In genomic region chr10:67281852-67282251, GRCm38 (mm10) we compare ENCODE assay signal across 12 mouse cellular contexts. TPM values are rescaled to one million over a fixed set of nuclear protein-coding genes. Genes with fewer than 3 reads are reported as not detected.
DNase-seq lines count a peak whose midpoint lies in the region; ATAC-seq and TF ChIP-seq lines count a peak whose summit lies in the region.
"Had no signal": no experiment of that assay in that cellular context is flagged by ENCODE, and none has a peak within 500 bp of the region (broad histone marks: within the 10 kb centered on the region; RNA-seq: fewer than 3 reads in every experiment).

No protein-coding gene starts in this region.

- no peak for TF ChIP-seq EP300 in liver, embryonic 14.5 days (IDR thresholded peaks at IDR 0.05; ENCODE audit: low read depth)
- no peak for TF ChIP-seq EP300 in stomach, postnatal 0 days (optimal IDR thresholded peaks at IDR 0.05)

- no peaks in the 10 kb centered on the region for H3K27me3 ChIP-seq in heart, embryonic 12.5 days (replicated peaks)
- no peaks in the 10 kb centered on the region for H3K27me3 ChIP-seq in G1E (ENCODE audit: insufficient read depth, low read length)
- no peaks in the 10 kb centered on the region for H3K27me3 ChIP-seq in heart, embryonic 16.5 days (ENCODE audit: control insufficient read depth, insufficient read depth, low read length)
- H3K27me3 ChIP-seq in liver, embryonic 14.5 days (ENCODE audit: control insufficient read depth, insufficient read depth, low read length): no peaks in the 10 kb centered on the region
- no peaks in the 10 kb centered on the region for H3K27me3 ChIP-seq in stomach, postnatal 0 days (ENCODE audit: control insufficient read depth, insufficient read depth, low read length)

- no peaks in the 10 kb centered on the region for H3K9me3 ChIP-seq in heart, embryonic 12.5 days (replicated peaks)
- H3K9me3 ChIP-seq in G1E (replicated peaks): no peaks in the 10 kb centered on the region
- no peaks in the 10 kb centered on the region for H3K9me3 ChIP-seq in heart, embryonic 16.5 days (replicated peaks; ENCODE audit: control insufficient read depth, low read length)
- no peaks in the 10 kb centered on the region for H3K9me3 ChIP-seq in liver, embryonic 14.5 days (ENCODE audit: control insufficient read depth, low read length)
- H3K9me3 ChIP-seq in stomach, postnatal 0 days (ENCODE audit: control insufficient read depth, low read length): no peaks in the 10 kb centered on the region
- H3K9me3 ChIP-seq: hindbrain, embryonic 10.5 days had no signal

- no peak overlapping the region for H3K9ac ChIP-seq in heart, embryonic 12.5 days
- no peak overlapping the region for H3K9ac ChIP-seq in heart, embryonic 16.5 days (ENCODE audit: low read length)
- 0 out of 2 replicates have a peak overlapping the region, but pooled peaks have one; percentile 16 for H3K9ac ChIP-seq in liver, embryonic 14.5 days (replicated peaks)
- no peak overlapping the region for H3K9ac ChIP-seq in stomach, postnatal 0 days (ENCODE audit: low read length)
- H3K9ac ChIP-seq: lung, embryonic 14.5 days had no signal

- H3K36me3 ChIP-seq in heart, embryonic 12.5 days: no peaks in the 10 kb centered on the region
- peaks cover 48% of the 10 kb centered on the region for H3K36me3 ChIP-seq in G1E (replicated peaks)
- H3K36me3 ChIP-seq in heart, embryonic 16.5 days (ENCODE audit: control insufficient read depth, insufficient read depth): no peaks in the 10 kb centered on the region
- no peaks in the 10 kb centered on the region for H3K36me3 ChIP-seq in liver, embryonic 14.5 days (replicated peaks; ENCODE audit: control insufficient read depth, insufficient read depth, low read depth)
- no peaks in the 10 kb centered on the region for H3K36me3 ChIP-seq in stomach, postnatal 0 days (ENCODE audit: control insufficient read depth, insufficient read depth, low read length)
- H3K36me3 ChIP-seq: hindbrain, embryonic 10.5 days had no signal

- 25% methylated on average over 8 of the region's 8 CpGs for WGBS in heart, embryonic 12.5 days
- 25% methylated on average over 8 of the region's 8 CpGs for WGBS in heart, embryonic 16.5 days
- WGBS in liver, embryonic 14.5 days (ENCODE audit: insufficient replicate concordance): 45% methylated on average over 8 of the region's 8 CpGs
- WGBS in stomach, postnatal 0 days: 71% methylated on average over 8 of the region's 8 CpGs

- 0 out of 2 replicates have a peak overlapping the region, but pooled peaks have one; percentile 23 for H3K27ac ChIP-seq in heart, embryonic 12.5 days (ENCODE audit: poor library complexity, severe bottlenecking)
- H3K27ac ChIP-seq in heart, embryonic 16.5 days (ENCODE audit: low read length): peak overlapping the region; percentile 63
- no peak overlapping the region for H3K27ac ChIP-seq in liver, embryonic 14.5 days
- no peak overlapping the region for H3K27ac ChIP-seq in stomach, postnatal 0 days (replicated peaks)
- H3K27ac ChIP-seq: hindbrain, embryonic 10.5 days had no signal

- peak overlapping the region; percentile 46 for H3K4me2 ChIP-seq in heart, embryonic 12.5 days
- H3K4me2 ChIP-seq in heart, embryonic 16.5 days (ENCODE audit: low read depth, low read length): peak overlapping the region; percentile 36
- no peak overlapping the region for H3K4me2 ChIP-seq in liver, embryonic 14.5 days (ENCODE audit: low read depth)
- H3K4me2 ChIP-seq in stomach, postnatal 0 days (replicated peaks; ENCODE audit: low read depth): no peak overlapping the region
- H3K4me2 ChIP-seq: lung, embryonic 14.5 days had no signal

- no peak for ATAC-seq in heart, embryonic 12.5 days (ENCODE audit: insufficient number of reproducible peaks, low FRiP score)
- peak; percentile 56; the same call in 1 of the 2 replicates for ATAC-seq in G1E (ENCODE audit: extremely low read depth, insufficient number of reproducible peaks, low FRiP score, poor library complexity, severe bottlenecking)
- ATAC-seq in heart, embryonic 16.5 days (replicated peaks; ENCODE audit: extremely low read depth, insufficient read depth, low FRiP score): peak; percentile 35
- ATAC-seq in liver, embryonic 14.5 days (ENCODE audit: insufficient read depth): no peak
- no peak for ATAC-seq in stomach, postnatal 0 days (ENCODE audit: low FRiP score, low TSS enrichment)

- TF ChIP-seq CTCF in G1E (IDR thresholded peaks at IDR 0.05; ENCODE audit: low read depth, low read length): no peak
- TF ChIP-seq CTCF in liver, embryonic 14.5 days (IDR thresholded peaks at IDR 0.05; ENCODE audit: low read depth): no peak
- TF ChIP-seq CTCF in stomach, postnatal 0 days (IDR thresholded peaks at IDR 0.05; ENCODE audit: low read depth): no peak

- peaks cover 24% of the 10 kb centered on the region for H3K4me1 ChIP-seq in heart, embryonic 12.5 days (replicated peaks)
- H3K4me1 ChIP-seq in G1E (ENCODE audit: insufficient read depth, low read depth, low read length): peaks cover 60% of the 10 kb centered on the region
- H3K4me1 ChIP-seq in heart, embryonic 16.5 days (ENCODE audit: control insufficient read depth, insufficient read depth, low read length): peaks cover 32% of the 10 kb centered on the region
- H3K4me1 ChIP-seq in liver, embryonic 14.5 days (replicated peaks; ENCODE audit: control insufficient read depth in 2 of 2, insufficient read depth in 2 of 2, low read length in 1 of 2): peaks cover 16 to 21% of the 10 kb centered on the region in 2 experiments
- H3K4me1 ChIP-seq in stomach, postnatal 0 days (replicated peaks; ENCODE audit: control insufficient read depth, insufficient read depth): peaks cover 7% of the 10 kb centered on the region

- DNase-seq in heart, adult 9 months (ENCODE audit: low spot score in 2 of 2): no peak
- DNase-seq in G1E (ENCODE audit: low spot score): no peak
- DNase-seq in liver, embryonic 14.5 days (ENCODE audit: low read depth in 3 of 3, low spot score in 3 of 3): no peak
- no peak for DNase-seq in stomach, postnatal 0 days (ENCODE audit: low spot score)
- DNase-seq in c-Kit-positive CD71-positive TER-119-positive erythroid progenitor cells, embryonic 14.5 days (ENCODE audit: low spot score): no peak
- DNase-seq: adrenal gland, postnatal 25 days; cerebellum, adult 18-20 months; lung, embryonic 14.5 days; thymus, postnatal 4 days had no signal

- H3K4me3 ChIP-seq in heart, embryonic 12.5 days: no peak overlapping the region
- H3K4me3 ChIP-seq in G1E (ENCODE audit: low read depth, low read length): peak overlapping the region; percentile 65; the same call in 1 of the 2 replicates
- no peak overlapping the region for H3K4me3 ChIP-seq in heart, embryonic 16.5 days (ENCODE audit: low read length)
- no peak overlapping the region for H3K4me3 ChIP-seq in liver, embryonic 14.5 days (ENCODE audit: insufficient read depth in 1 of 2, low read depth in 2 of 2, low read length in 2 of 2)
- no peak overlapping the region for H3K4me3 ChIP-seq in stomach, postnatal 0 days (ENCODE audit: low read depth, low read length)
- H3K4me3 ChIP-seq: hindbrain, embryonic 10.5 days had no signal

RNA-seq across cellular contexts. Expression of gene Nrbf2, which starts 3.3 kb away (rescaled TPM):
- polyA plus RNA-seq in heart, embryonic 12.5 days (2016; fragmentation: Nextera tagmentation; extraction: Ambion mirVana): 31.9 and 36.0 TPM in 2 replicates
- total RNA-seq in G1E (2014; fragmentation: Nextera tagmentation): 46.3 and 49.1 TPM in 2 replicates
- 46.6 and 52.2 TPM in 2 replicates for total RNA-seq in G1E (2017)
- polyA plus RNA-seq in G1E (2012): 71.1 and 92.1 TPM in 2 replicates
- polyA plus RNA-seq in heart, embryonic 16.5 days (2015; fragmentation: Nextera tagmentation; extraction: Ambion mirVana): 29.8 and 33.0 TPM in 2 replicates
- 3.4 and 5.5 TPM in 2 replicates for polyA plus RNA-seq in liver, embryonic 14.5 days (2012; rRNA removed)
- 15.0 and 15.5 TPM in 2 replicates for polyA plus RNA-seq in liver, embryonic 14.5 days (2014; fragmentation: Nextera tagmentation; extraction: Ambion mirVana)
- polyA plus RNA-seq in stomach, postnatal 0 days (2015; fragmentation: Nextera tagmentation; extraction: Ambion mirVana): 34.6 and 35.5 TPM in 2 replicates

Comparison
In these comparisons a context has a peak if more than half of its experiments do, and no peak if none do; other contexts are left out.
1. ATAC-seq: peak in G1E (single experiment) and heart, embryonic 16.5 days (single experiment); none in heart, embryonic 12.5 days (single experiment), liver, embryonic 14.5 days (single experiment) and stomach, postnatal 0 days (single experiment).
2. H3K27ac ChIP-seq: peak in heart, embryonic 12.5 days (single experiment) and heart, embryonic 16.5 days (single experiment); none in liver, embryonic 14.5 days (single experiment) and stomach, postnatal 0 days (single experiment).
3. H3K4me2 ChIP-seq: peak in heart, embryonic 12.5 days (single experiment) and heart, embryonic 16.5 days (single experiment); none in liver, embryonic 14.5 days (single experiment) and stomach, postnatal 0 days (single experiment).